Mouse (Mus musculus) myocyte (in vitro differentiated cells): ENCODE measurements around the gene E2f4. TPM values are rescaled to one million over a fixed set of nuclear protein-coding genes. Genes with fewer than 3 reads are reported as not detected.
"Not testable (repeated sequence)": the region's sequence is repeated elsewhere in the genome, so short reads cannot be mapped to it uniquely, and the experiment has no call there.

ENCODE experiments used
- H3K27me3 ChIP-seq: one replicate; pipeline ENCODE4 v1.6.1; 2011; ENCODE audit not compliant: control insufficient read depth, insufficient read depth, insufficient read length
- H3K36me3 ChIP-seq: one replicate; pipeline ENCODE4 v1.6.1; 2011; ENCODE audit not compliant: control insufficient read depth, insufficient read depth
- H3K4me2 ChIP-seq: one replicate; pipeline ENCODE4 v1.6.1; 2011; ENCODE audit warnings: low read depth, control low read depth
- H3K4me3 ChIP-seq: one replicate; pipeline ENCODE4 v1.5.1; 2011; ENCODE audit warnings: mild to moderate bottlenecking, control low read depth, moderate library complexity
- H3K79me2 ChIP-seq: one replicate; pipeline ENCODE4 v1.6.1; 2011; ENCODE audit not compliant: control insufficient read depth, insufficient read depth
- H3ac ChIP-seq: one replicate; pipeline ENCODE4 v1.6.1; 2011; ENCODE audit not compliant: control insufficient read depth, insufficient read length
- CEBPB ChIP-seq: IDR thresholded peaks from 2 replicates; pipeline ENCODE4 v1.6.1; 2011; ENCODE audit warnings: mild to moderate bottlenecking, moderate library complexity; ENCODE audit not compliant: poor library complexity, insufficient read depth, severe bottlenecking
- E2F4 ChIP-seq: IDR thresholded peaks from one replicate; pipeline ENCODE4 v1.6.1; 2011; ENCODE audit warnings: mild to moderate bottlenecking, control low read depth, moderate library complexity; ENCODE audit not compliant: insufficient read depth
- MAX ChIP-seq: IDR thresholded peaks from one replicate; pipeline ENCODE4 v1.6.1; 2011; ENCODE audit warnings: low read depth, mild to moderate bottlenecking, control low read depth
- MYOD1 ChIP-seq, 3 experiments: IDR thresholded peaks; one replicate each; pipeline ENCODE4 v1.6.1; 2011; ENCODE audit warnings: control low read depth in 2 of 3, low read depth in 2 of 3, mild to moderate bottlenecking in 2 of 3, moderate library complexity in 1 of 3; ENCODE audit not compliant: insufficient read length in 2 of 3, control insufficient read depth in 1 of 3
- MYOG ChIP-seq, 3 experiments: IDR thresholded peaks; one replicate each; pipeline ENCODE4 v1.6.1; 2011; ENCODE audit warnings: control low read depth in 2 of 3, low read depth in 2 of 3, mild to moderate bottlenecking in 2 of 3; ENCODE audit not compliant: insufficient read length in 2 of 3, control insufficient read depth in 1 of 3, insufficient read depth in 1 of 3
- POLR2A ChIP-seq: IDR thresholded peaks from one replicate; pipeline ENCODE4 v1.6.1; 2011; ENCODE audit warnings: low read depth, mild to moderate bottlenecking, control low read depth, moderate library complexity; ENCODE audit not compliant: insufficient read length
- POLR2AphosphoS2 ChIP-seq: IDR thresholded peaks from one replicate; pipeline ENCODE4 v1.6.1; 2011; ENCODE audit warnings: low read depth, control low read depth; ENCODE audit not compliant: insufficient read length
- REST ChIP-seq: IDR thresholded peaks from one replicate; pipeline ENCODE4 v1.6.1; 2011; ENCODE audit warnings: mild to moderate bottlenecking, control low read depth, moderate library complexity; ENCODE audit not compliant: insufficient read depth, insufficient read length
- SRF ChIP-seq: IDR thresholded peaks from one replicate; pipeline ENCODE4 v1.6.1; 2011; ENCODE audit warnings: low read depth; ENCODE audit not compliant: control insufficient read depth, insufficient read length
- TCF12 ChIP-seq: IDR thresholded peaks from one replicate; pipeline ENCODE4 v1.6.1; 2011; ENCODE audit warnings: mild to moderate bottlenecking, control low read depth; ENCODE audit not compliant: poor library complexity, insufficient read depth, severe bottlenecking
- TCF3 ChIP-seq: IDR thresholded peaks from one replicate; pipeline ENCODE4 v1.6.1; 2011; ENCODE audit warnings: low read depth, control low read depth; ENCODE audit not compliant: insufficient read length
- USF1 ChIP-seq: IDR thresholded peaks from one replicate; pipeline ENCODE4 v1.6.1; 2011; ENCODE audit warnings: low read depth, mild to moderate bottlenecking, control low read depth, moderate library complexity
- polyA plus RNA-seq: library from polyadenylated mRNA; unstranded; fragments of >200 nt; fragmentation: generic; extraction: Trizol; gene quantifications from one replicate; pipeline ENCODE4 v1.2.1, GENCODE M21; 2012; ENCODE audit warnings: missing spikeins

E2f4 gene
- polyA plus RNA-seq, 1 experiment, result 59.7 TPM

DNA sequence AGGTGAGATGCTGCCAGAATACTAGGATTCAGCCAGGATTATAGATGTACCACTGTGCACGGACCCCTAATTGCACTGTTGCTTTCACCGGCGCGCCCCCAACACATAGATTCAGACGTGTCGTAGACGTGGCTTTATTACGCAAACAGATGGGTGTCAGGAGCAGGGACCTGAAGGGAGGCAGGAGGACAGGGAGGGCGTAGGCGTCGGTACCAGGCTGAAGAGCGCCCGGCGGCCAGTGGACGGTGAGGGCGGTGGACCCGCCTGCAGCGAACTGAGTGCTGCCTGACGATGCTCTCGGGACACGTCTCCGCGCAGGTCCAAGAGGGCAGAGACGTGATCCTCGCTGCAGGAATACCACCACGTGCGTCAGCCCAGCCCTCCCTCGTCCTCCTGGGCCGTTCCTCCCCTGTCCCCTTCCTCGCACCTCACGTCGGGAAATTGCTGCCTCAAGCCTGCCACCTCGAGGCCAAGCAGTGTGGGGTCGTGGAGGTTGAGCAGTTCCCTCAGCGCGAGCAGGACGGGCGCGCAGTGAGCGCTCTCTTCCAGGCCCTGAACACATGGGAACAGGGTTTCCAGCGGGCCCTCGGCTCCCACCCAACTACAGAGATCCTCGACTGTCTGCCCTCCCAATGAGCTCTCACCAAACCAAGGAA is 7.5 kb upstream of the E2f4 start, which contains the start of gene 4931428F04Rik:
Gene 4931428F04Rik (minus strand): TSS at position 60 of the 656 bp plus-strand sequence.
- Histone ChIP-seq H3K4me3 (peak within 1 kb of the TSS; percentile 35), H3K27me3 (no peaks in the 10 kb centered on the region), H3K79me2 (peaks cover 23% of the 10 kb centered on the region)

DNA sequence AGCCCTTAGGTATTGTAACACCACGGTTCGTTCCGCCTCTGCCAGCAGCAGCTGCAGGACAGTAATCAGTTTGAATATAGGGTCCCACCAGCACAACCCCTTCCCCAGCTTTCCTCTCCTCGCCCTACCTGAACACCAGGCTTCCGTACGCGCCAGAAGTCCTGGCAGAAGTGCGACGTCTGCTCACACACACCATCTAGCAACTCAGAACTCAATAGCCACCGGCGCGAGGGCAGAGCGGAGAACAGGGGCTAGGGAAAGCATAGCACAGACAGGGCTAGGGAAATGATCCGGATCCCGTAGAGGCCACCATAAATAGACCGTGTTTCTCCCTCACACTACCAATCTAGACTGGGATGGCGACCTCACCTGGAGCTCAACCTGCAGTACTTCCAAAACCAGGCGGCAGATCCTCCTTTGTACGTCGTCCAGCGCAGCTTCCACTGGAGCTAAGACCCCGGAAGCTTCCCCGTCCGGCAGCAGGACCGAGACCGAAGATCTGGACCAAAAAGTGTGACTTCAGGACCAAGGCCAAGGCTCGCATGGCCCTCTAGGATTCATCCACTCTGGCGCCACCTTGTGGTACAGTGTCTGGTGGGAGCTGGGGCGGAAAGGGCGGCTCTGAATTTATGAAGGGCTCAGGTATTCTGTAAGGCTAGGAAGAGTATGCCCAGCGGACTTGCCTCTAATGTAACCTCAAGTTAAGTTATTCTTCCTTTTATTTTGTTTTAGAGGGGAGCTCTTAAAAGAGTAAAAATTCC is 6.7 kb upstream of the E2f4 start:
- Histone ChIP-seq H3K4me3 (peak overlapping the region; percentile 35), H3K36me3 (no peaks in the 10 kb centered on the region), H3K27me3 (no peaks in the 10 kb centered on the region), H3K4me2 (peak overlapping the region; percentile 93), H3K79me2 (peaks cover 23% of the 10 kb centered on the region), H3ac (no peak overlapping the region)
- TF ChIP-seq USF1 (no peak), REST (peak; percentile 95)

More for the DNA sequence above, 7.5 kb upstream of the E2f4 start, which contains the start of gene 4931428F04Rik:
- peak within 1 kb of the TSS; percentile 93 for H3K4me2 ChIP-seq
- TF ChIP-seq MYOG (IDR thresholded peaks at IDR 0.05; ENCODE audit: control insufficient read depth in 1 of 3, insufficient read depth in 1 of 3, insufficient read length in 2 of 3, low read depth in 2 of 3) (no peak), REST (peak; percentile 63), POLR2AphosphoS2 (peak; percentile 65)
- H3ac ChIP-seq, result peak within 1 kb of the TSS; percentile 2
- no peaks in the 10 kb centered on the region for H3K36me3 ChIP-seq

GRCm38 (mm10) chr8:105291364-105291763 is 6.1 kb upstream of the E2f4 start:
- not testable (repeated sequence) for H3K36me3 ChIP-seq, H3K4me2 ChIP-seq, H3ac ChIP-seq, H3K4me3 ChIP-seq, H3K27me3 ChIP-seq
- H3K79me2 ChIP-seq, result peaks cover 18% of the 10 kb centered on the region

- not testable (repeated sequence) for H3K4me2 ChIP-seq, H3K4me3 ChIP-seq, H3ac ChIP-seq, H3K27me3 ChIP-seq, H3K36me3 ChIP-seq
- peaks cover 14% of the 10 kb centered on the region for H3K79me2 ChIP-seq
Measured at GRCm38 (mm10) chr8:105291802-105292201, 5.7 kb upstream of the E2f4 start.

DNA sequence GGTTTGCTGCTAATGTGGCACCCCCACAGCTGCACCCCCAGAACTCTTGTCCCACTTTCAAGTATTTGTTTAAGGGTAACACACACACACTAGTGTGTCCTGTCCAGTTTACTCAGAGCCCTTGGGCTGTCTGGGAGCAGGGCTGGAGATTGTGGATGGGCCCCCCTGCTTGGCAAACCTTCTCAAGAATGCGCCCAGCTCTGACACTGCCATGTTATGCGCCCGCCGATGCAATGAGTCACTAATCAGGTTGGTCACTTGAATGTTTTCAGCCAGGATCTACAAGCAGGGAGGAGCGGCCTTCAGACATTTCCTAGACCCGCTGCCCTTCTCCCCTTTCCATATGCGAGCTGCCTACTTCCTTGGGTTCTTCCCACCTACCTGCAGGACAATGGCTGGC is 5.0 kb upstream of the E2f4 start:
- Histone ChIP-seq H3K79me2 (peaks cover 16% of the 10 kb centered on the region), H3K4me3 (no peak overlapping the region), H3ac (no peak overlapping the region), H3K27me3 (no peaks in the 10 kb centered on the region), H3K4me2 (peak overlapping the region; percentile 21), H3K36me3 (no peaks in the 10 kb centered on the region)
- TF ChIP-seq REST (no peak), E2F4 (no peak), MYOD1 (IDR thresholded peaks at IDR 0.05; ENCODE audit: control insufficient read depth in 1 of 3, insufficient read length in 2 of 3, low read depth in 2 of 3) (no peak), TCF3 (no peak), POLR2A (no peak), MYOG (IDR thresholded peaks at IDR 0.05; ENCODE audit: control insufficient read depth in 1 of 3, insufficient read depth in 1 of 3, insufficient read length in 2 of 3, low read depth in 2 of 3) (no peak), SRF (no peak), USF1 (no peak), TCF12 (no peak), CEBPB (no peak), POLR2AphosphoS2 (no peak), MAX (no peak)

GRCm38 (mm10) chr8:105293405-105293804 is 4.1 kb upstream of the E2f4 start:
- no peak overlapping the region for H3K4me3 ChIP-seq
- H3K79me2 ChIP-seq, result peaks cover 13% of the 10 kb centered on the region
- H3K27me3 ChIP-seq, result no peaks in the 10 kb centered on the region
- TF ChIP-seq TCF3 (no peak), USF1 (no peak), CEBPB (no peak), TCF12 (no peak), REST (no peak), POLR2A (no peak), MYOD1 (IDR thresholded peaks at IDR 0.05; ENCODE audit: control insufficient read depth in 1 of 3, insufficient read length in 2 of 3, low read depth in 2 of 3) (no peak), POLR2AphosphoS2 (no peak)
- no peak overlapping the region for H3ac ChIP-seq
- H3K4me2 ChIP-seq, result peak overlapping the region; percentile 95
- no peaks in the 10 kb centered on the region for H3K36me3 ChIP-seq
